Mouse (Mus musculus) frontal cortex, postnatal 36 days (tissue): ENCODE results near the gene Prr13.

Experiments used
- DNase-seq, 2 experiments: peaks; one replicate each; pipeline ENCODE4 v3.0.0; 2022; ENCODE audit warnings: low spot score in 2 of 2

Gene Prr13

GRCm38 (mm10) chr15:102460971-102461370, 2.1 kb downstream of the Prr13 start:
- no peak for DNase-seq

DNA sequence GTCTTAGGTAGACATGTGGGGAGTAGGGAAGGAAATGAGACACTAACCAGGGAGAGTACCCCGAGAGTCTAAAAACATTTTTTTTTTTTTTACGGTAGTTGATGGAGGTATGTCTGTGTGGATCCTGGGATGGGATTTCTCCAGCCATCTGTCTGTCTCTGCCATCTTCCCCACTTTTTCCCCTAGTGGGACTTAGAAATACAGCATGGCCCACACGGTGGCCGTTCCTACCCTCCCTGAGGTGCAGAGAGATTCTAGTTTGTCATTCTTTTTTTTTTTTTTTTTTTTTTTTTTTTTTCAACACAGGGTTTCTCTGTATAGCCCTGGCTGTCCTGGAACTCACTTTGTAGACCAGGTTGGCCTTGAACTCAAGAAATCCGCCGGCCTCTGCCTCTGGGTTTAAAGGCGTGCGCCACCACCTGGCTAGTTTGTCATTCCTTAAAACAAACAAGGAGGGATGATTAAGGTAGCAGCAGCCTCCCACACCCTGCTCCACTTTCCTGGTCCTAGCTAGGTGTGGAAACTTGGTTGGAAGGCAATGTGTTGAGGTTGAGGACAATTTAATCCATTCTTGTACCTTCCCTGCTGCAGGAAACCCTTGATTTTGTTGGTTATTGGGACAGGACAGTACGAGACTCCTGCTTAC, 2.7 kb downstream of the Prr13 start:
- DNase-seq: no peak

GRCm38 (mm10) chr15:102463666-102464065, 4.8 kb downstream of the Prr13 start:
- no peak for DNase-seq

DNA sequence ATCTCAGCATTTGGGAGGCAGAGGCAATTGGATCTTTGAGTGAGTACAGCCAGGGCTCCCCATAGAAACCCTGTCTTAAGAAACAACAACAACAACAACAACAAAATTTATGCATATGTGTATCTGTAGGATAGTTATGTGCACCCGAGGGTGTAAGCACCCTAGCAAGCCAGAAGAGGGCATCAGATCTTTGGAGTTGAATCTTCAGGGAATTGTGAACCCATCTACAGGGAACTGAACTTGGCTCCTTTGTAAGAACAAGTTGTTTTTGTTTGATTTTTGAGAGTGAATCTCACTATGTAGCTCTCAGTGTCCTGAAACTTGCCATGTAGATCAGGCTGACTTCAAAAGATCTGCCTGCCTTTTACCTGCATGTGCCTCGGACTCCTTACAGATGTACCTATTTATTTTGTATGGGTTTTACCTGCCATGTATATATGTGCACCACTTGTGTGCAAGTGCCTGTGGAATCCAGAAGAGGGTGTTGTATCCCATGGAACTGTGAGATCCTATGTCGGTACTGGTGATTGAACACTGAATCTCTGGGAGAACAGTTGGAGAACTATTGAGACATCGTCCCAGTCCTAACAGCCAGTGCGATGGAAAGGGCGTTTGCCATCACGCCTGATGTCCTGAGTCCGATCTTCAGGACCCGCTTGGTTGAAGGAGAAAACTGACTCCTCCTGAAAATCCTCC, 10.0 kb downstream of the Prr13 start:
- no peak for DNase-seq

GRCm38 (mm10) chr15:102470183-102470604, 11.4 kb downstream of the Prr13 start, which contains the start of gene Pcbp2:
Gene Pcbp2, plus strand, starts transcription at chr15:102470539.
- peak; percentile 96 to 97 for DNase-seq

- peak; percentile 73 to 77 for DNase-seq
These were observed 11.9 kb downstream of the Prr13 start for GRCm38 (mm10) chr15:102470605-102471294.

DNA sequence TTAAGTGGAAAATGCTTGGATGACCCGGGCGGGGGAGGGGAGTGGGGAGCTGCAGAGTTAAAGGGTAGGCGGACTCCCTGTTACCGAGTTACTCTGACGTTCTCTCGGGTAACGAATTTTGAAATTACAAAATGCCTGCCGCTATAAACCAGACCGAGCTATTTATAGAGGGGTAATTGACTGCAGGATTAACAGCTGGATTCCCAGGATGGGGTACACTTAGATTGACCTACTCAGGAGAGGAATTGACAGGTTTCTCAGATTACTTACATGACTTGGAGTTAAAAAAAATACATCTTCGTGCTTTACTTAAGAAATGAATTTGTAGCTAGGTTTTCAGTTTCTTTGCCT, 12.4 kb downstream of the Prr13 start:
- DNase-seq: no peak

GRCm38 (mm10) chr15:102471727-102472126, 12.9 kb downstream of the Prr13 start:
- DNase-seq: no peak

- DNase-seq: no peak
These were observed 14.4 kb downstream of the Prr13 start for GRCm38 (mm10) chr15:102473246-102473645.

GRCm38 (mm10) chr15:102474520-102474919, 15.7 kb downstream of the Prr13 start:
- no peak for DNase-seq

- no peak for DNase-seq
These were observed 24.3 kb downstream of the Prr13 start for GRCm38 (mm10) chr15:102483136-102483535.

DNA sequence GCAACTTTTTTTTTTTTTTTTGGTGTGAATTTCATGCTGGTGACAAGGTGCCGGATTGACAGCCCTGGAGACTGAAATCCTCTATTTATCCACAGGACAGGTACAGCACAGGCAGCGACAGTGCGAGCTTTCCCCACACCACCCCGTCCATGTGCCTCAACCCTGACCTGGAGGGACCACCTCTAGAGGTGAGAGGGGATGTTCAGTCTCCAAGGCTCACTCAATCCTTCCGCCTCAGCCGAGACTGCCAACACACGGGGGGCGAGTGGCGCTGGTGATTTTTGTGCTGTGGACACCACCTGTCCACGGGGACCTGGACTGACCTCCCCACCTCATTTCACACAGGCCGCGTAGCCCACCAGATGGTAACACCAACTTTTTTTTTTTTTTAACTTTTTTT, 27.0 kb downstream of the Prr13 start:
- no peak for DNase-seq

DNA sequence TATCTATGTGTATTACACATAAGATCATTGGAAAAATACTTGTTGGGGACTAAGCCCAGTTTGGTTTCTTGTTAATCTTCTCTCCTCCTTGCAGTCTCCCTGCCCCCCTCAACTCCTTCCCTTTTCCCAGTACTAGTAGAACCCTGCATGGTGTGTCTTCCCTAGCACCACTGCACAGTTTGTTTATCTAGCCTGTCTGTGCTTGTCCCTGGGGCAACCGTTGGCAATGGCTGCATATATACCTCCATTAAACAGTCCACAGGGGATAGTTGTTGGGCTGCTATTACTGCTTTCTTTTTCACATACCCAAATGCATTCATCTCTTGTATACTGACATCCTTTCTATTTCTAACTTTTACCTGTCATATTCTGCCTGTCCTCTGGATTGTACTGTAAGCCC, 28.8 kb downstream of the Prr13 start:
- DNase-seq: no peak

- no peak for DNase-seq
These were observed 39.5 kb downstream of the Prr13 start for GRCm38 (mm10) chr15:102498322-102498721.

DNA sequence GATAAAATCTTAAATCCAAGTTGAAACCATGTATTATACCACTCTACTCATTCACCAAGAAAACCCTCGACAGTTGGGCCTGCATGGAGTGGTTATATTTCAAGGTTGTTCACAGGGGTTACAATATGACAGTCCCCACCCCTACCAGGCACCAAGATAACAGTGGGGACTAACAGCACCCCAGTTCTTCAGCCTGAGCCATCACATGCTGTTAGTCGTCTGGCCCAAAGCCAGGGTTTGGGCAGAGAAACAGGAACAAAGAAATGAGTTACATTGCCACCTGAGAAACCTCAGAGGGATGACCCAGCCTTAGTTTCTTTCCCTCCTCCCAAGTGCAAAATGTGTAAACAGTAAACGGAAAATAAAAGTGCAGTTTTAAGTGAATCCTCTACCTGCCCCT, 40.5 kb downstream of the Prr13 start:
- no peak for DNase-seq

- DNase-seq: no peak
These were observed 41.0 kb downstream of the Prr13 start for GRCm38 (mm10) chr15:102499851-102500250.

GRCm38 (mm10) chr15:102500479-102500878, 41.7 kb downstream of the Prr13 start:
- no peak for DNase-seq

- DNase-seq: no peak
These were observed 42.4 kb downstream of the Prr13 start for GRCm38 (mm10) chr15:102501084-102501814.

GRCm38 (mm10) chr15:102502254-102502840, 43.5 kb downstream of the Prr13 start:
- no peak for DNase-seq

GRCm38 (mm10) chr15:102503447-102503846, 44.6 kb downstream of the Prr13 start, which contains the start of gene Gm10337:
Gene Gm10337, plus strand, starts transcription at chr15:102503722.
- no peak for DNase-seq

DNA sequence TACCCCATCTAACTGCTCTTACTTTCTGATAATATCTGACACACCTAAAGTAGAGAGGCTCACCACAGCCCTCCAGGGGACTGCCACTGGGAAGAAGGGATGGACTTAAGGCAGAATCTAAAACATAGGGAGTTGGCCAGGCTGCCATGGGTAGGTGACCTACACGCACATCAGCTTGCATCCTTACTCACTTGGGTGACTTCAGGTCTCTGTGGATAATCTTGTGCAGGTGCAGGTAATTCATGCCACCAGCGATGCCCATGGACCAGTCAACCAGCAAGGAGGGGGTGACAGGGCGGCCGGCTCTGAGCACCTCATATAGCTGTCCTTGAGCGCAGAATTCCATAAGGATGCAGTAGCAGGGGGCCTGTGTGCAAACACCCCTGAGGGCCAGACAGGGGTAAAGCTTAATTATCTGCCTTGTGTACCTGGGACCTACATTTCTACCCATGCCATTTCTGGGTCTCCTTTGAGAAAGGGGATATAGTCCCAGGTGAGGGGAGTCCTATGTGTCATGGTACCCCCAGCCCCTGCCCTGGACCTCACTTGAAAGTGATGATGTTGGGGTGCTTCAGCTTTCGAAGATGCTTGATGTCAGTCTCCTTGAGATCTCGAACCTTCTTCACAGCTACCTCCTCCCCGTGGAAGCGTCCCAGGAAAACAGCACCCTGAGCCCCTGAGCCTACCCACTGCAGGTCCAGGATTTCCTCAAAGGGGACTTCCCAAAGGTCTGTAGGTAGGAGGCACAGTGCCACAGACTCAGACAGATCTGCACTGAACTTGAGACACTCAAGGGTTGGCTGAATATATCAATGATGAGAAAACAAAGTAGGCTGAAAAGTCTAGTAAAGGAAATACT, 45.3 kb downstream of the Prr13 start:
- no peak for DNase-seq
